Mouse (Mus musculus) spleen, adult 18-20 months (tissue): ENCODE data around the gene Cops6.

Experiments used
- DNase-seq, 2 experiments: peaks; one replicate each; pipeline ENCODE4 v3.0.0; 2022; ENCODE audit warnings: mixed read lengths in 2 of 2

Cops6 gene

GRCm38 (mm10) chr5:138160842-138161665 is at the start of gene Cops6:
Gene Cops6, plus strand, starts transcription at chr5:138161071.
- peak; percentile 86 to 93 for DNase-seq

GRCm38 (mm10) chr5:138116255-138117198 is 44.3 kb upstream of the Cops6 start, which contains the start of gene Zscan21:
Gene Zscan21, plus strand, starts transcription at chr5:138116903.
- DNase-seq: peak; percentile 75 to 84

- no peak for DNase-seq
Measured at GRCm38 (mm10) chr5:138117199-138118015, 43.5 kb upstream of the Cops6 start.

GRCm38 (mm10) chr5:138118041-138118440 is 42.8 kb upstream of the Cops6 start:
- DNase-seq: no peak

- no peak for DNase-seq
Measured at GRCm38 (mm10) chr5:138132425-138133064, 28.3 kb upstream of the Cops6 start.

GRCm38 (mm10) chr5:138137257-138137656 is 23.6 kb upstream of the Cops6 start:
- no peak for DNase-seq

- DNase-seq: peak in 1 of 2 experiments; percentile 20
Measured at GRCm38 (mm10) chr5:138137935-138138549, 22.8 kb upstream of the Cops6 start.

- no peak for DNase-seq
Measured at GRCm38 (mm10) chr5:138138585-138138984, 22.3 kb upstream of the Cops6 start.

- DNase-seq: no peak
Measured at GRCm38 (mm10) chr5:138154390-138154789, 6.5 kb upstream of the Cops6 start.

- DNase-seq: peak; percentile 71 to 77
Measured at GRCm38 (mm10) chr5:138155443-138155976, 5.4 kb upstream of the Cops6 start, which contains the start of gene Zfp113. Gene Zfp113, minus strand, starts transcription at chr5:138155744.

- no peak for DNase-seq
Measured at GRCm38 (mm10) chr5:138160224-138160762, 578 bp upstream of the Cops6 start.

GRCm38 (mm10) chr5:138163046-138163445 is 2.2 kb downstream of the Cops6 start:
- DNase-seq: no peak

- no peak for DNase-seq
Measured at GRCm38 (mm10) chr5:138163610-138164009, 2.7 kb downstream of the Cops6 start.

- no peak for DNase-seq
Measured at GRCm38 (mm10) chr5:138165594-138165993, 4.7 kb downstream of the Cops6 start.

- DNase-seq: peak; percentile 89 to 91
Measured at GRCm38 (mm10) chr5:138170936-138171561, 10.2 kb downstream of the Cops6 start.

- peak; percentile 88 to 89 for DNase-seq
Measured at GRCm38 (mm10) chr5:138171695-138172491, 11.0 kb downstream of the Cops6 start, which contains the start of the genes Ap4m1 and Mcm7. Gene Ap4m1, plus strand, starts transcription at chr5:138172002. Gene Mcm7, minus strand, starts transcription at chr5:138172422.

- no peak for DNase-seq
Measured at GRCm38 (mm10) chr5:138173217-138173616, 12.3 kb downstream of the Cops6 start.

GRCm38 (mm10) chr5:138186950-138187638 is 26.2 kb downstream of the Cops6 start, which contains the start of the genes Taf6 and Cnpy4:
Gene Taf6, minus strand, starts transcription at chr5:138187451.
Gene Cnpy4, plus strand, starts transcription at chr5:138187485.
- DNase-seq: peak; percentile 69 to 78
